Mouse (Mus musculus) splenic B cell, adult 2 months (primary cell): ENCODE data around the gene Nmi.

Experiments used
- DNase-seq: peaks from one replicate; pipeline ENCODE4 v3.0.0-alpha.2; 2011; ENCODE audit warnings: low read depth, low spot score
- H3K27me3 ChIP-seq: 2 replicates; pipeline ENCODE4 v1.6.1; 2012; ENCODE audit warnings: mild to moderate bottlenecking, low read length, moderate library complexity, mixed read lengths; ENCODE audit not compliant: control insufficient read depth, poor library complexity, insufficient read depth, severe bottlenecking
- H3K36me3 ChIP-seq: 2 replicates; pipeline ENCODE4 v1.6.1; 2012; ENCODE audit warnings: mild to moderate bottlenecking, low read length, moderate library complexity, mixed read lengths; ENCODE audit not compliant: control insufficient read depth, poor library complexity, insufficient read depth, severe bottlenecking

Nmi gene

DNA sequence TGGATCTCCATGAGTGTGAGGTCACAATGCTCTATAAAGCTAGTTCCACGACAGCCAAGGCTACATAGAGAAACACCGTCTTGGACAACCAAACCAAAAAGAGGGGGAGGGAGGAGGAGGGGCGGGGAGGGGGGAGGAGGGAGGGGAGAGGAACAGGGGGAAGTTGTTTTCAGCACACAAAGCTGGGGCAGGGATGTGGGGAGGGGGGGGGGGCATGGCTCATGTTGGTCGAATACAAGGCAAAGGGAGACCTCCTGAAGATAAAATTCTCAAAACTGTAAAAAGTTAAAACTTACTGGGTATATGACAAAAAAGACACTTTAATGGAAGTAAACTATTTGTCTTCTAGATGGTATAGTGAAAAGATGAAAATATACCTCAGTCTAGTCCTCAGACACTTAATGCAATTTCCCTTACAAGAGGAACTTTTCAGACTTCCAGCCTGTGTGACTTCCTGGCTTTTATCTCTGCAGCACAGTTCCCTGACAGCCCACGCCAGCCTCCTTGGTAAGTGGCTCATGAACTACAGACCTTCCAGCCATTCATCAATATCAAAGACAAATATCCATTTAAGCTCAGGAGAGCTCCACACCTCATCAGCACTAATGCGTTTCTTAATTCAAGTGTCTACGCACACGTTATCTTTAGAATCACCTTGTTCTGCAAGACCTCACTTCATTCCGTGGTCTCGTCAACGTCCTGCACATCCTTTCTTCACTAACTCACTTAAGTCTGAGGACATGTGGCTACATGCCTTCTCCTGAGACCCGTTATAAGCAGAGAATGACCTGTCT lies 39.8 kb downstream of the Nmi start:
- DNase-seq, result peak; percentile 18
- H3K36me3 ChIP-seq, result peaks cover 4% of the 10 kb centered on the region
- H3K27me3 ChIP-seq, result no peaks in the 10 kb centered on the region

DNA sequence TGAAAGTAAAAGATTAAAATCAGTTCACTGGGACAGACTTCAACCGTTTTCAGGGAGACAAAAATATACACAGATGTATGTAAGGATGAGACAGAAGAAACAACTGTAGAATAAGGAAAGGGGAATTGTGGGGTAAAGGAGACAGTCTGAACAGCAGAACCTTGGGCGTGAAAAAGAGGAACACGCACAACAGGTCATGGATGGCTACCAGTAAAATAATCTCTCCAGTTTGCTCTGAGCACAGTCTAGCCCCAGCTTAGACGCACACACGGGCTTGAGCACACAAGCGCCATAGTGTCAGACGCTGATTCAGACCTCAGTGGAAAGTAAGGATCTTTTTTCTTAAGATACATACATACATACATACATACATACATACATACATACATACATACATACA lies 42.1 kb downstream of the Nmi start:
- peaks cover 9% of the 10 kb centered on the region for H3K36me3 ChIP-seq
- H3K27me3 ChIP-seq, result no peaks in the 10 kb centered on the region
- peak; percentile 54 for DNase-seq

DNA sequence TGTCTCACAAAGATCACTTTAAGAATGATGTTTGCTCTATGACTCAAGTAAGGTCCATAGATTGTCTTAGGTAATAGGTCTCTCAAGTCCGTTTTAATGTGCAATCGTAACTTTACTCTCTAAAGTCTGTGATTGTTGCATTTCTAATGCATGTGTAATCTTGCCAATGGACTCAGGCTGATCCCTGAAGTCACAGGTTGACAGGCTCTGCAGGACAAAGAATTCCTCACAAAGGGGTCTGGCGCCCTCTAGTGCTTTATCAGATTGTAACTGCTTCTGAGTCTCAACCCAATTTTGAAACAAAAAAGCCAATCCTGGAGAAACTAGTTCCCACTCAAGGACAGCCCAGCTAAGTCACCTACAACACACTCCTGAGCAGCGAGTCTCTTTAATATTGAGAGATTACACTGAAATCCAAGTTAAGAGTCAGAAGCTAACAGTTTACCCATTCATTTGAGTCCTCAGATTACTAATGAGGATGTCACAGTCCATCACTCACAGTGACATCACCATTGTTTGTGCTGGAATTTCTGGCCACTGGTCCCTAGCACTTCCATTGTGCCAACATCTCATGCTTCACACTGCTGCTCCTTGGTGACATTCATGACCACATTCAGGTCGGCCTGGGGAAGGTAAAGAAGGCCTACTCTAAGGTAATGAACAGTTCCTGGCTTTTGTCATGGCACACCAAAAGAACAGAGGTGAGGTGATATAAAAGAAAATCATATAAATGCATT lies 58.2 kb downstream of the Nmi start:
- DNase-seq, result peak; percentile 72
- Histone ChIP-seq H3K27me3 (no peaks in the 10 kb centered on the region), H3K36me3 (no peaks in the 10 kb centered on the region)

- H3K27me3 ChIP-seq, result no peaks in the 10 kb centered on the region
- no peak for DNase-seq
- H3K36me3 ChIP-seq, result no peaks in the 10 kb centered on the region
These were observed 58.8 kb downstream of the Nmi start for GRCm38 (mm10) chr2:51914532-51914931.

DNA sequence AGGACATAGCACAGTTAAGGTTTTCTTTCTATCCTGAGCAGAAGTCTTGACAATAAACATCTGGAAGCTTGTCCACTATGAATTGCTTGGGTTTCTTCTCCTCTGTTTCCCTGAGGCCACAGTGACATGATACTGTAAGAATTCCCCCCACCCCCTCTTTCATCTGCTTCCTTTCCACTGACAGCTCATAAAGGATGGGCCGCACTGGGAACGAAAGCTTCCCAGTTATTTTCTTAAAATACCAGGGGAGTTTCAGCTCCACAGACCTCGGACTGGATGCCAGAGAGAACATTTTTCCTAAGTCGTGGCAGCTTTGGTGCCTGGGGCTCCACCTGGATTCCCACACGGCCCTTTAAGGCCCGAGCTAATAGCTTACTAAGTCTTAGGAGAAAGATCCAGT lies 60.6 kb downstream of the Nmi start:
- DNase-seq, result no peak
- Histone ChIP-seq H3K27me3 (no peaks in the 10 kb centered on the region), H3K36me3 (no peaks in the 10 kb centered on the region)

- no peaks in the 10 kb centered on the region for H3K27me3 ChIP-seq
- no peak for DNase-seq
- H3K36me3 ChIP-seq, result no peaks in the 10 kb centered on the region
These were observed 61.4 kb downstream of the Nmi start for GRCm38 (mm10) chr2:51911864-51912263.

- no peak for DNase-seq
- no peaks in the 10 kb centered on the region for H3K27me3 ChIP-seq
- no peaks in the 10 kb centered on the region for H3K36me3 ChIP-seq
These were observed 65.7 kb downstream of the Nmi start for GRCm38 (mm10) chr2:51907538-51908110.

DNA sequence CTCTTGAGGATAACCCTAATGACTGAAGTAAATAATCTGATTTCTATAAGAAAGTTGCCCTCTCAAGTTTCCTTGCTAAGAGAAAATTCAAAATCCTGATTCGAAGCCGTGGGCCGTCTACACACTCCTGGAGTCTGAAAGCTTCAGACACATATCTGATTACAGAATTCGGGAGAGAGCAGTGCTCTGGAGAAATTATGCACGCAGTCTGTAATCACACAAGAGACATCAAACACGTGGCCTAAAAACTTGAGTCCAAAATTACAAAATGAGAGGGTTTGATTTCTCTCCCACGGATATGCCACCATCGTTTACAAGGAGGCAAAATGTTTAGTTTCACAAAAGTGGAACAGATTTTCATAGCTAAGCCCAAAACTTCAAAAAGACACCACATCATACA lies 67.7 kb downstream of the Nmi start:
- Histone ChIP-seq H3K36me3 (no peaks in the 10 kb centered on the region), H3K27me3 (no peaks in the 10 kb centered on the region)
- no peak for DNase-seq
